Mouse (Mus musculus) erythroid progenitor cell, adult 5-6 weeks (primary cell): ENCODE data around the gene Scrn2. TPM values are rescaled to one million over a fixed set of nuclear protein-coding genes. Genes with fewer than 3 reads are reported as not detected.

Source experiments
- total RNA-seq, 2 experiments: library from RNA; stranded (forward) in 1 of 2; stranded (reverse) in 1 of 2; fragments of 150-400 nt in 1 of 2; fragments of 186-747, 209-891 nt in 1 of 2; gene quantifications; 2 replicates each; pipeline versions ENCODE4 v1.2.3 to v1.2.4; 2015 to 2017; ENCODE audit warnings: low replicate concordance in 2 of 2

Scrn2 gene
- total RNA-seq, 2 experiments from 2014 or later: not detected

Other genes starting within 250 kb of the Scrn2 start
- gene Cbx1, start 240.8 kb upstream of the Scrn2 start, total RNA-seq (2015; ENCODE audit: low replicate concordance): 41.5 and 60.9 TPM in 2 replicates
- 60.8 and 75.6 TPM in 2 replicates for gene Cbx1, start 240.8 kb upstream of the Scrn2 start, total RNA-seq (2017; ENCODE audit: low replicate concordance)
- gene Nfe2l1, start 200.0 kb upstream of the Scrn2 start, total RNA-seq (2015; ENCODE audit: low replicate concordance): 34.4 and 34.6 TPM in 2 replicates
- gene Nfe2l1, start 200.0 kb upstream of the Scrn2 start, total RNA-seq (2017; ENCODE audit: low replicate concordance): 34.8 and 37.4 TPM in 2 replicates
- gene Copz2, start 180.1 kb upstream of the Scrn2 start, total RNA-seq (2015; ENCODE audit: low replicate concordance): not detected in 2 replicates
- gene Copz2, start 180.1 kb upstream of the Scrn2 start, total RNA-seq (2017; ENCODE audit: low replicate concordance): not detected in 2 replicates
- gene Cdk5rap3, start 113.4 kb upstream of the Scrn2 start, total RNA-seq (2015; ENCODE audit: low replicate concordance): 7.9 and 9.6 TPM in 2 replicates
- 21.6 and 25.2 TPM in 2 replicates for gene Cdk5rap3, start 113.4 kb upstream of the Scrn2 start, total RNA-seq (2017; ENCODE audit: low replicate concordance)
- not detected in 2 replicates for gene Prr15l, start 101.8 kb upstream of the Scrn2 start, total RNA-seq (2015; ENCODE audit: low replicate concordance)
- gene Prr15l, start 101.8 kb upstream of the Scrn2 start, total RNA-seq (2017; ENCODE audit: low replicate concordance): 0.26 TPM in 1 of 2 replicates, not detected in the other
- gene Pnpo, start 86.0 kb upstream of the Scrn2 start, total RNA-seq (2015; ENCODE audit: low replicate concordance): 57.0 and 70.6 TPM in 2 replicates
- 74.7 and 92.1 TPM in 2 replicates for gene Pnpo, start 86.0 kb upstream of the Scrn2 start, total RNA-seq (2017; ENCODE audit: low replicate concordance)
- gene Sp2, start 47.0 kb upstream of the Scrn2 start, total RNA-seq (2015; ENCODE audit: low replicate concordance): 52.4 and 62.0 TPM in 2 replicates
- 13.1 and 27.8 TPM in 2 replicates for gene Sp2, start 47.0 kb upstream of the Scrn2 start, total RNA-seq (2017; ENCODE audit: low replicate concordance)
- gene Sp6, start 16.5 kb upstream of the Scrn2 start, total RNA-seq (2015; ENCODE audit: low replicate concordance): not detected in 2 replicates
- not detected in 2 replicates for gene Sp6, start 16.5 kb upstream of the Scrn2 start, total RNA-seq (2017; ENCODE audit: low replicate concordance)
- not detected in 2 replicates for gene Lrrc46, start 11.5 kb downstream of the Scrn2 start, total RNA-seq (2015; ENCODE audit: low replicate concordance)
- gene Lrrc46, start 11.5 kb downstream of the Scrn2 start, total RNA-seq (2017; ENCODE audit: low replicate concordance): not detected in 2 replicates
- 5.0 and 15.5 TPM in 2 replicates for gene Mrpl10, start 11.6 kb downstream of the Scrn2 start, total RNA-seq (2015; ENCODE audit: low replicate concordance)
- gene Mrpl10, start 11.6 kb downstream of the Scrn2 start, total RNA-seq (2017; ENCODE audit: low replicate concordance): 4.6 and 5.3 TPM in 2 replicates
- gene Osbpl7, start 20.7 kb downstream of the Scrn2 start, total RNA-seq (2015; ENCODE audit: low replicate concordance): 1.3 and 2.9 TPM in 2 replicates
- 1.4 and 22.7 TPM in 2 replicates for gene Osbpl7, start 20.7 kb downstream of the Scrn2 start, total RNA-seq (2017; ENCODE audit: low replicate concordance)
- gene Tbx21, start 85.4 kb downstream of the Scrn2 start, total RNA-seq (2015; ENCODE audit: low replicate concordance): not detected in 2 replicates
- not detected in 2 replicates for gene Tbx21, start 85.4 kb downstream of the Scrn2 start, total RNA-seq (2017; ENCODE audit: low replicate concordance)
- gene Tbkbp1, start 121.6 kb downstream of the Scrn2 start, total RNA-seq (2015; ENCODE audit: low replicate concordance): 1.4 and 15.9 TPM in 2 replicates
- 1.3 TPM in 1 of 2 replicates, not detected in the other for gene Tbkbp1, start 121.6 kb downstream of the Scrn2 start, total RNA-seq (2017; ENCODE audit: low replicate concordance)
- gene Kpnb1, start 157.9 kb downstream of the Scrn2 start, total RNA-seq (2015; ENCODE audit: low replicate concordance): 116 and 118 TPM in 2 replicates
- gene Kpnb1, start 157.9 kb downstream of the Scrn2 start, total RNA-seq (2017; ENCODE audit: low replicate concordance): 267 and 391 TPM in 2 replicates